Mouse (Mus musculus): ENCODE data around the gene Fasl. TPM values are rescaled to one million over a fixed set of nuclear protein-coding genes. Genes with fewer than 3 reads are reported as not detected.

Gene Fasl
- polyA plus RNA-seq, 1 experiment from 2014 or later, result not detected

GRCm38 (mm10) chr1:161736255-161736654 is 52.0 kb downstream of the Fasl start:
- Histone ChIP-seq H3K27me3 (peaks cover 6% of the 10 kb centered on the region), H3K4me3 (replicated peaks) (no peak overlapping the region), H3K9me3 (replicated peaks) (no peaks in the 10 kb centered on the region), H3K4me1 (replicated peaks) (peaks cover 10% of the 10 kb centered on the region; the same call in 1 of the 2 replicates), H3K4me2 (no peak overlapping the region), H3K36me3 (no peaks in the 10 kb centered on the region), H3K27ac (no peak overlapping the region), H3K9ac (no peak overlapping the region)
- 46% methylated on average over 3 of the region's 3 CpGs for WGBS (ENCODE audit: insufficient replicate concordance)
- DNase-seq (no peak), ATAC-seq (ENCODE audit: low read depth) (no peak)

GRCm38 (mm10) chr1:161735465-161736046 is 52.7 kb downstream of the Fasl start:
- no peak for ATAC-seq (ENCODE audit: low read depth)
- no peak overlapping the region for H3K9ac ChIP-seq
- DNase-seq, result no peak
- peak overlapping the region; percentile 29; the same call in 1 of the 2 replicates for H3K4me3 ChIP-seq (replicated peaks)
- 39% methylated on average over 11 of the region's 11 CpGs for WGBS (ENCODE audit: insufficient replicate concordance)
- peaks cover 10% of the 10 kb centered on the region; the same call in 1 of the 2 replicates for H3K4me1 ChIP-seq (replicated peaks)
- peak overlapping the region; percentile 44 for H3K4me2 ChIP-seq
- peaks cover 6% of the 10 kb centered on the region for H3K27me3 ChIP-seq
- no peak overlapping the region for H3K27ac ChIP-seq
- no peaks in the 10 kb centered on the region for H3K9me3 ChIP-seq (replicated peaks)
- no peaks in the 10 kb centered on the region for H3K36me3 ChIP-seq

GRCm38 (mm10) chr1:161734741-161735211 is 53.5 kb downstream of the Fasl start:
- Histone ChIP-seq H3K27me3 (peaks cover 6% of the 10 kb centered on the region), H3K9ac (no peak overlapping the region), H3K4me1 (replicated peaks) (peaks cover 10% of the 10 kb centered on the region; the same call in 1 of the 2 replicates), H3K9me3 (replicated peaks) (no peaks in the 10 kb centered on the region), H3K4me3 (replicated peaks) (peak overlapping the region; percentile 29; the same call in 1 of the 2 replicates), H3K36me3 (no peaks in the 10 kb centered on the region), H3K27ac (no peak overlapping the region), H3K4me2 (peak overlapping the region; percentile 44)
- DNase-seq (no peak), ATAC-seq (ENCODE audit: low read depth) (no peak)
- WGBS (ENCODE audit: insufficient replicate concordance), result 18% methylated on average over 14 of the region's 14 CpGs

GRCm38 (mm10) chr1:161734314-161734713 is 54.0 kb downstream of the Fasl start:
- ATAC-seq (ENCODE audit: low read depth) (no peak), DNase-seq (no peak)
- WGBS (ENCODE audit: insufficient replicate concordance), result 62% methylated on average over 11 of the region's 11 CpGs
- peaks cover 10% of the 10 kb centered on the region; the same call in 1 of the 2 replicates for H3K4me1 ChIP-seq (replicated peaks)
- no peaks in the 10 kb centered on the region for H3K36me3 ChIP-seq
- H3K4me2 ChIP-seq, result peak overlapping the region; percentile 44
- H3K27me3 ChIP-seq, result peaks cover 6% of the 10 kb centered on the region
- H3K9ac ChIP-seq, result no peak overlapping the region
- H3K9me3 ChIP-seq (replicated peaks), result no peaks in the 10 kb centered on the region
- H3K27ac ChIP-seq, result no peak overlapping the region
- peak overlapping the region; percentile 29; the same call in 1 of the 2 replicates for H3K4me3 ChIP-seq (replicated peaks)

Other genes with a start within 250 kb of the Fasl start
- 10.7 and 12.2 TPM in 2 replicates for gene Suco, start 88.2 kb upstream of the Fasl start, polyA plus RNA-seq (2015; fragmentation: Nextera tagmentation; extraction: Ambion mirVana)
- gene Pigc, start 180.7 kb upstream of the Fasl start, polyA plus RNA-seq (2015; fragmentation: Nextera tagmentation; extraction: Ambion mirVana), result 11.9 and 13.5 TPM in 2 replicates
- gene 4930558K02Rik, start 191.1 kb upstream of the Fasl start, polyA plus RNA-seq (2015; fragmentation: Nextera tagmentation; extraction: Ambion mirVana), result not detected in 2 replicates